Mouse (Mus musculus) hindbrain, embryonic 13.5 days (tissue): Measurements from ENCODE around the gene AI467606. TPM values are rescaled to one million over a fixed set of nuclear protein-coding genes. Genes with fewer than 3 reads are reported as not detected.

ENCODE experiments used
- ATAC-seq: fragments of 200-750 bp; cut with Nextera tagmentation; 2 replicates; pipeline ENCODE4 v1.8.0; 2017; ENCODE audit warnings: moderate TSS enrichment; ENCODE audit not compliant: low FRiP score
- H3K27ac ChIP-seq: fragments of 300-500 bp; sonication (generic); 2 replicates; pipeline ENCODE4 v1.5.1; 2015; ENCODE audit warnings: inconsistent platforms, mild to moderate bottlenecking, moderate library complexity
- H3K27me3 ChIP-seq: fragments of 300-500 bp; sonication (generic); 2 replicates; pipeline ENCODE4 v1.6.1; 2015; ENCODE audit warnings: mild to moderate bottlenecking, inconsistent platforms
- H3K36me3 ChIP-seq: fragments of 300-500 bp; sonication (generic); 2 replicates; pipeline ENCODE4 v1.6.1; 2015; ENCODE audit warnings: mild to moderate bottlenecking, inconsistent platforms
- H3K4me1 ChIP-seq: fragments of 300-500 bp; sonication (generic); replicated peaks from 2 replicates; pipeline ENCODE4 v1.6.1; 2015; ENCODE audit warnings: inconsistent platforms
- H3K4me2 ChIP-seq: fragments of 300-500 bp; sonication (generic); 2 replicates; pipeline ENCODE4 v1.6.1; 2015; ENCODE audit warnings: inconsistent platforms, mild to moderate bottlenecking, moderate library complexity
- H3K4me3 ChIP-seq: fragments of 300-500 bp; sonication (generic); 2 replicates; pipeline ENCODE4 v1.5.1; 2015; ENCODE audit warnings: mild to moderate bottlenecking, inconsistent platforms
- H3K9ac ChIP-seq: fragments of 300-500 bp; sonication (generic); 2 replicates; pipeline ENCODE4 v1.6.1; 2015; ENCODE audit warnings: mild to moderate bottlenecking, inconsistent platforms
- H3K9me3 ChIP-seq: fragments of 300-500 bp; sonication (generic); 2 replicates; pipeline ENCODE4 v1.6.1; 2016; ENCODE audit warnings: inconsistent platforms
- WGBS: fragments of 180-500 bp; shearing (Covaris S2); methylation state at CpG from one replicate; pipeline ENCODE4 v1.1.7; 2015; 5-methylcytosine and 5-hydroxymethylcytosine counted together
- polyA plus RNA-seq: library from polyadenylated mRNA; unstranded; fragments of >200 nt; fragmentation: Nextera tagmentation; extraction: Ambion mirVana; gene quantifications from 2 replicates; pipeline ENCODE4 v1.2.1, GENCODE M21; 2015

The AI467606 gene
- polyA plus RNA-seq, 1 experiment from 2014 or later: 1.5 TPM

GRCm38 (mm10) chr7:127116331-127116935 lies 25.3 kb downstream of the AI467606 start:
- Histone ChIP-seq H3K4me1 (peaks cover 14% of the 10 kb centered on the region), H3K27me3 (peaks cover 32% of the 10 kb centered on the region), H3K4me3 (no peak overlapping the region), H3K27ac (no peak overlapping the region; the same call in 1 of the 2 replicates), H3K9ac (no peak overlapping the region), H3K4me2 (no peak overlapping the region), H3K36me3 (no peaks in the 10 kb centered on the region), H3K9me3 (no peaks in the 10 kb centered on the region)
- no peak for ATAC-seq
- WGBS: 48% methylated on average over 11 of the region's 11 CpGs

GRCm38 (mm10) chr7:127117948-127118347 lies 26.8 kb downstream of the AI467606 start:
- peaks cover 15% of the 10 kb centered on the region for H3K4me1 ChIP-seq
- H3K9ac ChIP-seq: no peak overlapping the region; the same call in 1 of the 2 replicates
- 49% methylated on average over 5 of the region's 5 CpGs for WGBS
- ATAC-seq: no peak
- no peaks in the 10 kb centered on the region for H3K9me3 ChIP-seq
- no peak overlapping the region for H3K27ac ChIP-seq
- no peak overlapping the region for H3K4me2 ChIP-seq
- H3K27me3 ChIP-seq: peaks cover 45% of the 10 kb centered on the region
- no peaks in the 10 kb centered on the region for H3K36me3 ChIP-seq
- no peak overlapping the region for H3K4me3 ChIP-seq

GRCm38 (mm10) chr7:127118671-127119445 lies 27.7 kb downstream of the AI467606 start:
- H3K27me3 ChIP-seq: peaks cover 52% of the 10 kb centered on the region
- H3K9ac ChIP-seq: no peak overlapping the region
- 37% methylated on average over 14 of the region's 14 CpGs for WGBS
- no peaks in the 10 kb centered on the region for H3K36me3 ChIP-seq
- H3K4me3 ChIP-seq: no peak overlapping the region
- H3K27ac ChIP-seq: no peak overlapping the region
- no peaks in the 10 kb centered on the region for H3K9me3 ChIP-seq
- H3K4me1 ChIP-seq: peaks cover 11% of the 10 kb centered on the region
- no peak for ATAC-seq
- H3K4me2 ChIP-seq: no peak overlapping the region

- WGBS: 10% methylated on average over 21 of the region's 21 CpGs
- H3K4me2 ChIP-seq: no peak overlapping the region
- H3K4me3 ChIP-seq: 0 out of 2 replicates have a peak overlapping the region, but pooled peaks have one; percentile 3
- H3K27ac ChIP-seq: no peak overlapping the region
- no peak for ATAC-seq
- peaks cover 4% of the 10 kb centered on the region; the same call in 1 of the 2 replicates for H3K9me3 ChIP-seq
- peaks cover 11% of the 10 kb centered on the region for H3K4me1 ChIP-seq
- peak overlapping the region; percentile 53; the same call in 1 of the 2 replicates for H3K9ac ChIP-seq
- H3K27me3 ChIP-seq: peaks cover 52% of the 10 kb centered on the region
- H3K36me3 ChIP-seq: no peaks in the 10 kb centered on the region
These were observed 30.1 kb downstream of the AI467606 start for GRCm38 (mm10) chr7:127121061-127121910.

GRCm38 (mm10) chr7:127121911-127122270 lies 30.7 kb downstream of the AI467606 start, which contains the start of gene Qprt:
Gene Qprt, minus strand, starts transcription at chr7:127122226.
- Histone ChIP-seq H3K27me3 (peaks cover 52% of the 10 kb centered on the region), H3K9me3 (peaks cover 4% of the 10 kb centered on the region; the same call in 1 of the 2 replicates), H3K4me1 (peaks cover 11% of the 10 kb centered on the region), H3K4me3 (0 out of 2 replicates have a peak within 1 kb of the TSS, but pooled peaks have one; percentile 3), H3K9ac (peak within 1 kb of the TSS; percentile 53; the same call in 1 of the 2 replicates), H3K4me2 (no peak within 1 kb of the TSS), H3K27ac (no peak within 1 kb of the TSS), H3K36me3 (no peaks in the 10 kb centered on the region)
- no peak for ATAC-seq
- 7% methylated on average over 6 of the region's 7 CpGs for WGBS

GRCm38 (mm10) chr7:127129638-127130037 lies 38.5 kb downstream of the AI467606 start:
- no peak for ATAC-seq
- no peaks in the 10 kb centered on the region for H3K27me3 ChIP-seq
- H3K9ac ChIP-seq: no peak overlapping the region
- H3K4me2 ChIP-seq: no peak overlapping the region
- H3K27ac ChIP-seq: no peak overlapping the region
- no peak overlapping the region for H3K4me3 ChIP-seq
- no peaks in the 10 kb centered on the region for H3K9me3 ChIP-seq
- no peaks in the 10 kb centered on the region for H3K4me1 ChIP-seq
- 17% methylated on average over 4 of the region's 4 CpGs for WGBS
- no peaks in the 10 kb centered on the region for H3K36me3 ChIP-seq

- Histone ChIP-seq H3K4me1 (no peaks in the 10 kb centered on the region), H3K36me3 (no peaks in the 10 kb centered on the region), H3K27ac (no peak overlapping the region), H3K4me3 (no peak overlapping the region), H3K9ac (no peak overlapping the region), H3K4me2 (no peak overlapping the region), H3K9me3 (no peaks in the 10 kb centered on the region), H3K27me3 (no peaks in the 10 kb centered on the region)
- WGBS: 43% methylated on average over 5 of the region's 5 CpGs
- no peak for ATAC-seq
These were observed 42.0 kb downstream of the AI467606 start for GRCm38 (mm10) chr7:127133125-127133524.

- H3K9ac ChIP-seq: no peak overlapping the region
- WGBS: 86% methylated on average over 11 of the region's 11 CpGs
- H3K9me3 ChIP-seq: no peaks in the 10 kb centered on the region
- no peaks in the 10 kb centered on the region for H3K36me3 ChIP-seq
- no peaks in the 10 kb centered on the region for H3K27me3 ChIP-seq
- no peak overlapping the region for H3K4me2 ChIP-seq
- H3K27ac ChIP-seq: no peak overlapping the region
- H3K4me3 ChIP-seq: no peak overlapping the region
- no peaks in the 10 kb centered on the region for H3K4me1 ChIP-seq
- no peak for ATAC-seq
These were observed 43.8 kb downstream of the AI467606 start for GRCm38 (mm10) chr7:127134821-127135447.

- Histone ChIP-seq H3K4me3 (no peak overlapping the region), H3K4me2 (no peak overlapping the region), H3K9ac (no peak overlapping the region), H3K27ac (no peak overlapping the region), H3K9me3 (no peaks in the 10 kb centered on the region), H3K27me3 (no peaks in the 10 kb centered on the region), H3K4me1 (no peaks in the 10 kb centered on the region), H3K36me3 (no peaks in the 10 kb centered on the region)
- no peak for ATAC-seq
- WGBS: 88% methylated on average over 22 of the region's 22 CpGs
These were observed 45.3 kb downstream of the AI467606 start for GRCm38 (mm10) chr7:127136181-127137071.

- Histone ChIP-seq H3K27ac (no peak within 1 kb of the TSS), H3K9ac (no peak within 1 kb of the TSS), H3K4me3 (no peak within 1 kb of the TSS), H3K27me3 (no peaks in the 10 kb centered on the region), H3K4me2 (no peak within 1 kb of the TSS), H3K4me1 (no peaks in the 10 kb centered on the region), H3K36me3 (no peaks in the 10 kb centered on the region), H3K9me3 (no peaks in the 10 kb centered on the region)
- 63% methylated on average over 9 of the region's 9 CpGs for WGBS
- no peak for ATAC-seq
These were observed 46.3 kb downstream of the AI467606 start, which contains the start of gene Spn for GRCm38 (mm10) chr7:127137262-127138017. Gene Spn, minus strand, starts transcription at chr7:127137823.
